Mouse (Mus musculus) liver, adult 2 months (tissue): ENCODE measurements around the gene Rep15. TPM values are rescaled to one million over a fixed set of nuclear protein-coding genes. Genes with fewer than 3 reads are reported as not detected.

Source experiments
- DNase-seq: peaks from one replicate; pipeline ENCODE4 v3.0.0-alpha.2; 2011; ENCODE audit warnings: low read depth, low spot score; ENCODE audit errors: extremely low read depth
- H3K27ac ChIP-seq: fragments of 200-500 bp; replicated peaks from 2 replicates; pipeline ENCODE4 v1.5.1; 2012; ENCODE audit warnings: low read depth, mild to moderate bottlenecking, control low read depth, inconsistent platforms, low read length; ENCODE audit not compliant: insufficient read depth
- H3K27me3 ChIP-seq: fragments of 200-500 bp; 2 replicates; pipeline ENCODE4 v1.6.1; 2012; ENCODE audit warnings: mild to moderate bottlenecking, moderate library complexity, low read length, inconsistent platforms; ENCODE audit not compliant: control insufficient read depth, insufficient read depth
- H3K36me3 ChIP-seq: fragments of 200-500 bp; 2 replicates; pipeline ENCODE4 v1.6.1; 2012; ENCODE audit warnings: low read length, inconsistent platforms; ENCODE audit not compliant: control insufficient read depth, insufficient read depth
- H3K4me1 ChIP-seq: fragments of 200-500 bp; 2 replicates; pipeline ENCODE4 v1.6.1; 2011; ENCODE audit warnings: low read length; ENCODE audit not compliant: control insufficient read depth, insufficient read depth
- H3K4me3 ChIP-seq: fragments of 200-500 bp; 2 replicates; pipeline ENCODE4 v1.5.1; 2011; ENCODE audit warnings: low read depth, mild to moderate bottlenecking, control low read depth, low read length, moderate library complexity; ENCODE audit not compliant: insufficient read depth
- H3K79me2 ChIP-seq: fragments of 200-500 bp; 2 replicates; pipeline ENCODE4 v1.6.1; 2012; ENCODE audit warnings: inconsistent platforms, mild to moderate bottlenecking, low read length, moderate library complexity; ENCODE audit not compliant: control insufficient read depth, insufficient read depth
- H3K9ac ChIP-seq: fragments of 200-500 bp; 2 replicates; pipeline ENCODE4 v1.6.1; 2012; ENCODE audit warnings: low read depth, mild to moderate bottlenecking, control low read depth, inconsistent platforms, low read length
- CTCF ChIP-seq: fragments of 200-500 bp; IDR thresholded peaks from 2 replicates; pipeline ENCODE4 v1.5.1; 2011; ENCODE audit warnings: low read depth, low read length, control low read depth
- POLR2A ChIP-seq: fragments of 200-500 bp; IDR thresholded peaks from 2 replicates; pipeline ENCODE4 v1.6.1; 2011; ENCODE audit warnings: low read length, control low read depth; ENCODE audit not compliant: insufficient read depth; ENCODE audit errors: extremely low read depth
- WGBS: fragments of 180-500 bp; shearing (Covaris S2); methylation state at CpG from one replicate; pipeline ENCODE4 v1.1.7; 2018; 5-methylcytosine and 5-hydroxymethylcytosine counted together
- polyA plus RNA-seq: library from polyadenylated mRNA; depleted of rRNA; stranded (reverse); fragments of >200 nt; gene quantifications from 2 replicates; pipeline ENCODE4 v1.2.3, GENCODE M21; 2012
- total RNA-seq: library from RNA; depleted of rRNA; stranded (reverse); fragments of >200 nt; gene quantifications from 2 replicates; pipeline ENCODE4 v1.2.3, GENCODE M21; 2014

Rep15 gene
- total and polyA plus RNA-seq, 2 experiments, result 0.05 to 0.37 TPM

DNA sequence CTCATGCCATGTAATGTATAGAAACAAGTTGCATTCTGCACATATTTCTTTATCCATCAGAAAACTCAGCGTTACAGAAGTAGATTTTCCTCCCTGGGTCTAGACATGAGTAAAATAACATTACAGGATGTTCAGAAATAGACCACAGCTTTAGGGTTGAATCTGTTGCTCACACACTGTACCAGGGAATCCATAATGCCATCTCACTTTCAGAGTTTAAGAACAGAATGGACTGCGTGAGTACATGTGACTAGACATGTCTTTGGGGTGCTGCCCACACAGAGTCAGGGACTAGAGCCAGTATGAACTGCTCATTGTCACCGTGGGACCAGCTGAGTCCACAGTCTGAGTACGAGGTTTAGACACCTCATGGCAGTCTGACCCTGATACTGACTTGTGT is 33.7 kb upstream of the Rep15 start:
- no peak for TF ChIP-seq CTCF
- no peak for TF ChIP-seq POLR2A
- WGBS, result 89% methylated on average over 4 of the region's 4 CpGs
- peaks cover 26% of the 10 kb centered on the region for H3K36me3 ChIP-seq
- H3K4me3 ChIP-seq, result no peak overlapping the region
- no peaks in the 10 kb centered on the region for H3K27me3 ChIP-seq
- DNase-seq, result no peak
- no peaks in the 10 kb centered on the region for H3K4me1 ChIP-seq
- H3K27ac ChIP-seq, result no peak overlapping the region
- no peak overlapping the region for H3K9ac ChIP-seq
- no peaks in the 10 kb centered on the region for H3K79me2 ChIP-seq

DNA sequence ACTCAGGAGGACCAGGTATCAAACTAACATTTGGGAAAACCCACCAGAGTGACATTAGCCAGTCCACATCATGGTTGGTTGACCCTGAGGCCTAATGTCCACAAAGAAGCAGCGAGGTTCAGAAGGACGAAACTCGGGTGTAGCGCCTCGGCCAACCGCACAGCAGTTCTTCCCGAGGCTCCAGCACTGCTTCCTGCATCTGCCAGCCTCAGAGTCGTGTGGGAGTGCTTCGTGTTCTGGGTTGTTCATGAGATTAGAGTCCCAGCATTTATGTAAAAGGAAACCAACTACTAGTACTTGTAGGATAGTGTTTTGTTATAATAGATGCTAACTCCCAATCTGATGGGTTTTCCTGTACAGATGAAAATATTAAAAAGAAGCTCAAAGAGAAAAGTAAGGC is 33.1 kb upstream of the Rep15 start:
- no peaks in the 10 kb centered on the region for H3K4me1 ChIP-seq
- H3K27ac ChIP-seq, result no peak overlapping the region
- no peaks in the 10 kb centered on the region for H3K27me3 ChIP-seq
- 87% methylated on average over 9 of the region's 9 CpGs for WGBS
- no peak for DNase-seq
- no peak for TF ChIP-seq CTCF
- TF ChIP-seq POLR2A, result no peak
- H3K4me3 ChIP-seq, result no peak overlapping the region
- H3K9ac ChIP-seq, result no peak overlapping the region
- H3K79me2 ChIP-seq, result no peaks in the 10 kb centered on the region
- peaks cover 27% of the 10 kb centered on the region for H3K36me3 ChIP-seq

DNA sequence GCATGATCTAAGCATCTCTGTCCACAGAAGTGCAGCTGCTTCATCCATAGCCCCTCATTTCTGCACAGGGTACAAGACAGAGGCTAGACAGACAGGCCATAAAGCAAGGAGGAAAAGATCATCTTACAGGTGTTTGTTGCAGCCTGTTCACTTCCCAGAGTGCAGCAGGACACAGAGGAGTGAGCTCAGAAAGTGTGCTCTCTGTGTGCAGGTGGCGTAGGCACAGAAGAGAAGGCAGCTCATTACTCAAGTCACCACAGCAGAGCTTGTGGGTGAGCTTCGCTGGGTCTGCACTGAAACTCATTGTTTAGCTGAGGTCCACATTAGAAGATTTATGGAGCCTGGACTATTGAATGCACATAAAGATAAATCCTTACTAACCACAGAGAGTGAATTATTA is 32.6 kb upstream of the Rep15 start:
- no peak for TF ChIP-seq CTCF
- TF ChIP-seq POLR2A, result no peak
- Histone ChIP-seq H3K27me3 (no peaks in the 10 kb centered on the region), H3K4me3 (no peak overlapping the region), H3K9ac (no peak overlapping the region), H3K79me2 (no peaks in the 10 kb centered on the region), H3K27ac (no peak overlapping the region), H3K4me1 (no peaks in the 10 kb centered on the region), H3K36me3 (peaks cover 27% of the 10 kb centered on the region)
- DNase-seq, result no peak
- 90% methylated on average over 2 of the region's 2 CpGs for WGBS

DNA sequence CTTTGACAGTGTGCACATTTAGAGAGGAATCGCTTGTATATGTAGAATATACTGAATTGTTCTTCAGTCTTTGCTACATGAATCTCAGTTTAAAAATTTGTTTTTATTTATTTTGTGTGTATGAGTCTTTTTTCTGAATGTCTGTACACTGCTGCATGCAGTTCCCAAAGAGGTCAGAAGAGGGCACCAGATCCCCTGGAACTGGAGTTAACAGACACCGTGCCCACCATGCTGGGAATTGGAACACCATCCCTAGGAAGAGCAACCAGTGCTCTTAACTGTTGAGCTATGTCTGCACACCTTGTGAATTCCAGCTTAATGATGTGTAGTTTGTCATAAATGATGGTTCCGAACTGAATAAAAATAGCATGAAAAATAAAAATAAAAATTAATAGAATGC is 24.2 kb upstream of the Rep15 start:
- no peaks in the 10 kb centered on the region for H3K27me3 ChIP-seq
- no peaks in the 10 kb centered on the region for H3K79me2 ChIP-seq
- H3K9ac ChIP-seq, result no peak overlapping the region
- H3K27ac ChIP-seq, result no peak overlapping the region
- TF ChIP-seq POLR2A, result no peak
- peak; percentile 59 for TF ChIP-seq CTCF
- H3K4me1 ChIP-seq, result no peaks in the 10 kb centered on the region
- peaks cover 37% of the 10 kb centered on the region for H3K36me3 ChIP-seq
- no peak overlapping the region for H3K4me3 ChIP-seq
- no peak for DNase-seq
- 79% methylated on average over 3 of the region's 3 CpGs for WGBS

DNA sequence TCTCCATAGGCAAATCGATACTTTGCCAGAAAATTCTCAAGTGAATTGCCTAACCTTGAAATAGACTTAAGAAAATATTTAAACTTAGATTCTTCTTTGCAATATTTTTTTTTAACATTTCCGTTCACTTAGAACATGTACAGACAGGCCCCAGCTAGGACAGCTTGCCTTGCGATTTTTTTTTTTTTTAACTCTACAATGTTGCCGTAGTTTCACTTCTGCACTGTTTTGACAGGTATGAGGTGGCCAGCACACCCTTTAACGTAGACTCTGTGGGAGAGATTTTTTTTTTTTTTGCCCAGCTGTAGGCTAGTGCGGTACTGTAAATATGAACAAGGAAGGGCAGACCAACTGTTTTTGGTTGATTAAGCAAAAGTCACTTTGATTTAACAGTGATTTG is 22.0 kb upstream of the Rep15 start:
- no peaks in the 10 kb centered on the region for H3K79me2 ChIP-seq
- no peak overlapping the region for H3K4me3 ChIP-seq
- no peaks in the 10 kb centered on the region for H3K27me3 ChIP-seq
- WGBS, result 94% methylated on average over 6 of the region's 6 CpGs
- no peaks in the 10 kb centered on the region for H3K4me1 ChIP-seq
- TF ChIP-seq POLR2A (no peak), CTCF (no peak)
- peaks cover 51% of the 10 kb centered on the region for H3K36me3 ChIP-seq
- no peak for DNase-seq
- no peak overlapping the region for H3K9ac ChIP-seq
- no peak overlapping the region for H3K27ac ChIP-seq

DNA sequence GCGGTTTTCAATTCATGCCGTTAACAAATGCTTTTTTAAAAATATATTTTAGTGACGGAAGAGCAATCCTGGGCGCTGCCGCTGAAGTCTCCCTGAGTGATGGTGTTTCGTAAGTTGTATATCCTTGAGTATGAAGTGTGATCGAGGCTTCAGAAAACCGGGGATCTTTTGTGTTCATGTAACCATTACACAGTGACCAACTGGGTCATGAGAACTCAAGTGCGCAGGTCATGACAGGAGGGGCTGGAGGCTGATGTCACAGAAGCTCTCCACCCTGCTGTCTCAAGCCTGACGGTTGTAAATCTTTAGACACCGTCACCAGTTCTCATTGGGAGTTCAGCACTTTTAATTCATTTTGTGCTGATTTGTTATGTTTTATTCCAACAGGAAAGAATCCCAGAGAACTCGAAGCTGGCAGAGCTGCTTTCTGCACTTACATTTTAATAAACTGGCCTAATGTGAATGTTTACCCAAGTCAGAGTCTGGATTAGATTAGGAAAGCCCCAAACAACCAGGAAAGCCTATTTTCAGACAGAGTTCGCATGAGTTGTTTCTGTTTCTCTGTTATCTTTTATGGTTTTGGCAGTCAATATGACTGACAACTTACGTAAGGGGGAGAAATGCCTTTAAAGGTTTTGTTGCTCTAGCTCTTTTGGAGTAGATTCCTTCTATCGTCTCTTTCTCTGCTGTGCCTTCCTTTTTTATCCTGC is 21.4 kb upstream of the Rep15 start:
- no peak overlapping the region for H3K27ac ChIP-seq
- H3K9ac ChIP-seq, result no peak overlapping the region
- H3K27me3 ChIP-seq, result no peaks in the 10 kb centered on the region
- 87% methylated on average over 15 of the region's 15 CpGs for WGBS
- peak; percentile 10 for DNase-seq
- peaks cover 54% of the 10 kb centered on the region for H3K36me3 ChIP-seq
- H3K79me2 ChIP-seq, result no peaks in the 10 kb centered on the region
- TF ChIP-seq POLR2A, result no peak
- no peak for TF ChIP-seq CTCF
- no peaks in the 10 kb centered on the region for H3K4me1 ChIP-seq
- no peak overlapping the region for H3K4me3 ChIP-seq
